Mouse (Mus musculus) liver, postnatal 0 days (tissue): ENCODE measurements at regions not wholly inside any gene's neighbourhood (a gene's known extent, or its start where the extent isn't known, plus 50 kb on each side); places are given as distances from the start of the nearest gene placed in this dataset.

ENCODE experiments used
- CTCF ChIP-seq: sonication (generic); IDR thresholded peaks from 2 replicates; pipeline ENCODE4 v1.5.1; 2016; ENCODE audit warnings: antibody characterized with exemption, low read depth
- EP300 ChIP-seq: IDR thresholded peaks from 2 replicates; pipeline ENCODE4 v1.6.1; 2016; ENCODE audit warnings: antibody characterized with exemption, low read depth, mild to moderate bottlenecking

- TF ChIP-seq EP300 = no peak
- TF ChIP-seq CTCF = no peak
Measured at GRCm38 (mm10) chr10:25016110-25016509, 88.8 kb upstream of the Arg1 start.
